Mouse (Mus musculus): ENCODE measurements at regions not wholly inside any gene's neighbourhood (a gene's known extent, or its start where the extent isn't known, plus 50 kb on each side); places are given as distances from the start of the nearest gene placed in this dataset.

- DNase-seq (ENCODE audit: low read depth in 1 of 2, low spot score in 2 of 2) = no peak
- no peak for TF ChIP-seq POLR2A (IDR thresholded peaks at IDR 0.05; ENCODE audit: low read depth, low read length)
- TF ChIP-seq CTCF (IDR thresholded peaks at IDR 0.05; ENCODE audit: extremely low read depth, insufficient read depth, insufficient read length, insufficient replicate concordance) = no peak
- H3K36me3 ChIP-seq (ENCODE audit: control insufficient read depth, insufficient read depth, low read length) = no peaks in the 10 kb centered on the region
- no peaks in the 10 kb centered on the region for H3K4me1 ChIP-seq (ENCODE audit: control insufficient read depth, insufficient read depth, insufficient read length)
- WGBS = 81% methylated on average over 4 of the region's 4 CpGs
- no peak overlapping the region for H3K27ac ChIP-seq (ENCODE audit: insufficient read depth, low read length)
- no peaks in the 10 kb centered on the region for H3K27me3 ChIP-seq (ENCODE audit: control insufficient read depth, insufficient read depth, low read length)
- no peak overlapping the region for H3K4me3 ChIP-seq (ENCODE audit: extremely low read depth, insufficient read depth, insufficient read length)
Measured at GRCm38 (mm10) chr19:60134447-60135328, 91.8 kb downstream of the Fam204a start.

- 41% methylated on average over 2 of the region's 2 CpGs for WGBS
- no peak overlapping the region for H3K27ac ChIP-seq (ENCODE audit: insufficient read depth, low read length)
- H3K4me3 ChIP-seq (ENCODE audit: extremely low read depth, insufficient read depth, insufficient read length) = no peak overlapping the region
- no peak for DNase-seq (ENCODE audit: low read depth in 1 of 2, low spot score in 2 of 2)
- H3K4me1 ChIP-seq (ENCODE audit: control insufficient read depth, insufficient read depth, insufficient read length) = no peaks in the 10 kb centered on the region
- no peaks in the 10 kb centered on the region for H3K36me3 ChIP-seq (ENCODE audit: control insufficient read depth, insufficient read depth, low read length)
- H3K27me3 ChIP-seq (ENCODE audit: control insufficient read depth, insufficient read depth, low read length) = no peaks in the 10 kb centered on the region
- TF ChIP-seq POLR2A (IDR thresholded peaks at IDR 0.05; ENCODE audit: low read depth, low read length) (no peak), CTCF (IDR thresholded peaks at IDR 0.05; ENCODE audit: extremely low read depth, insufficient read depth, insufficient read length, insufficient replicate concordance) (no peak)
Measured at GRCm38 (mm10) chr19:60129635-60130034, 96.9 kb downstream of the Fam204a start.

- Histone ChIP-seq H3K4me3 (ENCODE audit: extremely low read depth, insufficient read depth, insufficient read length) (no peak overlapping the region), H3K4me1 (ENCODE audit: control insufficient read depth, insufficient read depth, insufficient read length) (no peaks in the 10 kb centered on the region), H3K27me3 (ENCODE audit: control insufficient read depth, insufficient read depth, low read length) (no peaks in the 10 kb centered on the region), H3K27ac (ENCODE audit: insufficient read depth, low read length) (no peak overlapping the region), H3K36me3 (ENCODE audit: control insufficient read depth, insufficient read depth, low read length) (no peaks in the 10 kb centered on the region)
- no peak for TF ChIP-seq CTCF (IDR thresholded peaks at IDR 0.05; ENCODE audit: extremely low read depth, insufficient read depth, insufficient read length, insufficient replicate concordance)
- no peak for TF ChIP-seq POLR2A (IDR thresholded peaks at IDR 0.05; ENCODE audit: low read depth, low read length)
- 83% methylated on average over 2 of the region's 2 CpGs for WGBS
- DNase-seq (ENCODE audit: low read depth in 1 of 2, low spot score in 2 of 2) = no peak
Measured at GRCm38 (mm10) chr19:60124638-60125037, 101.9 kb downstream of the Fam204a start.

GRCm38 (mm10) chr19:60120917-60121316 lies 105.6 kb downstream of the Fam204a start:
- Histone ChIP-seq H3K4me1 (ENCODE audit: control insufficient read depth, insufficient read depth, insufficient read length) (no peaks in the 10 kb centered on the region), H3K36me3 (ENCODE audit: control insufficient read depth, insufficient read depth, low read length) (no peaks in the 10 kb centered on the region), H3K27me3 (ENCODE audit: control insufficient read depth, insufficient read depth, low read length) (no peaks in the 10 kb centered on the region), H3K4me3 (ENCODE audit: extremely low read depth, insufficient read depth, insufficient read length) (no peak overlapping the region), H3K27ac (ENCODE audit: insufficient read depth, low read length) (no peak overlapping the region)
- 33% methylated on average over 5 of the region's 5 CpGs for WGBS
- TF ChIP-seq CTCF (IDR thresholded peaks at IDR 0.05; ENCODE audit: extremely low read depth, insufficient read depth, insufficient read length, insufficient replicate concordance) = no peak
- TF ChIP-seq POLR2A (IDR thresholded peaks at IDR 0.05; ENCODE audit: low read depth, low read length) = no peak
- DNase-seq (ENCODE audit: low read depth in 1 of 2, low spot score in 2 of 2) = no peak

GRCm38 (mm10) chr19:60119051-60119450 lies 107.5 kb downstream of the Fam204a start:
- TF ChIP-seq CTCF (IDR thresholded peaks at IDR 0.05; ENCODE audit: extremely low read depth, insufficient read depth, insufficient read length, insufficient replicate concordance) (no peak), POLR2A (IDR thresholded peaks at IDR 0.05; ENCODE audit: low read depth, low read length) (no peak)
- Histone ChIP-seq H3K27me3 (ENCODE audit: control insufficient read depth, insufficient read depth, low read length) (no peaks in the 10 kb centered on the region), H3K4me1 (ENCODE audit: control insufficient read depth, insufficient read depth, insufficient read length) (no peaks in the 10 kb centered on the region), H3K4me3 (ENCODE audit: extremely low read depth, insufficient read depth, insufficient read length) (no peak overlapping the region), H3K27ac (ENCODE audit: insufficient read depth, low read length) (no peak overlapping the region), H3K36me3 (ENCODE audit: control insufficient read depth, insufficient read depth, low read length) (no peaks in the 10 kb centered on the region)
- 76% methylated on average over 1 of the region's 1 CpGs for WGBS
- DNase-seq (ENCODE audit: low read depth in 1 of 2, low spot score in 2 of 2) = no peak

GRCm38 (mm10) chr19:60113666-60114388 lies 112.7 kb downstream of the Fam204a start:
- no peaks in the 10 kb centered on the region for H3K4me1 ChIP-seq (ENCODE audit: control insufficient read depth, insufficient read depth, insufficient read length)
- WGBS = 75% methylated on average over 7 of the region's 7 CpGs
- TF ChIP-seq CTCF (IDR thresholded peaks at IDR 0.05; ENCODE audit: extremely low read depth, insufficient read depth, insufficient read length, insufficient replicate concordance) = no peak
- TF ChIP-seq POLR2A (IDR thresholded peaks at IDR 0.05; ENCODE audit: low read depth, low read length) = no peak
- no peak for DNase-seq (ENCODE audit: low read depth in 1 of 2, low spot score in 2 of 2)
- H3K27ac ChIP-seq (ENCODE audit: insufficient read depth, low read length) = no peak overlapping the region
- no peaks in the 10 kb centered on the region for H3K36me3 ChIP-seq (ENCODE audit: control insufficient read depth, insufficient read depth, low read length)
- H3K4me3 ChIP-seq (ENCODE audit: extremely low read depth, insufficient read depth, insufficient read length) = no peak overlapping the region
- H3K27me3 ChIP-seq (ENCODE audit: control insufficient read depth, insufficient read depth, low read length) = no peaks in the 10 kb centered on the region

All from spleen, adult 2 months (tissue).